Mouse (Mus musculus) bone marrow, adult 2 months (tissue): Measurements from ENCODE around the gene B4galnt3.

Experiments used
- CTCF ChIP-seq: fragments of 200-500 bp; IDR thresholded peaks from 2 replicates; pipeline ENCODE4 v1.5.1; 2011; ENCODE audit warnings: low read length, control low read depth; ENCODE audit not compliant: control insufficient read depth, insufficient read depth
- POLR2A ChIP-seq: fragments of 200-500 bp; IDR thresholded peaks from 2 replicates; pipeline ENCODE4 v1.6.1; 2011; ENCODE audit warnings: low read depth, mild to moderate bottlenecking, control low read depth, low read length, borderline replicate concordance; ENCODE audit not compliant: control insufficient read depth

- TF ChIP-seq CTCF (no peak), POLR2A (no peak)
Measured at GRCm38 (mm10) chr6:120275301-120275700, 19.1 kb downstream of the B4galnt3 start.
